Mouse (Mus musculus): ENCODE measurements around the gene Fam206a.

DNA sequence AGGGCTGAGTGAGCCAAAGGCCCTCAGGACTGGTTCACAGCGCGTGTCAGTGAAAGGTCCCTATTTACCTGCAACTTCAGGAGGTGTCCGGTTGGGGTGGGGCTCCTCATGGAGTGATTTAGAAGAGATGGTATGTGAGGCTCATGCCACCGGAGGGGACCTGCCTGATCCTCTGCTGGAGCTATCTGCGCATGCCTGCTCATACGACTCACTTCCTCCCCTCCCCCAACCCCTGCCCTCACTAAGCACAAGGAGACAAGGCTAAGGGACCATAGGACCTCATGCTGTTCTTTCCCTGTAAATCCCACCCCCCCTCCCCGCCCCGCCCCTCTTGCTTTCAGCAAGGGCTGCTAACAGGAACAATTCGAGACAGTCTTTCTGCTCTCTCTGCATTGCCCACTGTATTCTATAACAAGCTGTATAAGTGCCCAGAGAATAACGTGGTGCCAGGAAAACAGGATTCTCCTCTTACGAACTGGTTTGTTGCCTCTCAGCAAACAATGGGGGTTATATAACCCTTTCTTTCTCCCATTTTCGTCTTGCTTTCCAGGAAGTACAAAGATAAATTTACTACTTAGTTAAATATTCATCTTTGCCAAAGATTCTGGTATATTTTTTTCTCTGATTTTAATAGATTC is 43.9 kb downstream of the Fam206a start:
- no peak for TF ChIP-seq POLR2A (IDR thresholded peaks at IDR 0.05; ENCODE audit: low read depth, low read length)
- TF ChIP-seq CTCF (IDR thresholded peaks at IDR 0.05; ENCODE audit: borderline replicate concordance, insufficient read depth, low read length): no peak

Data from embryonic fibroblast, embryonic 13.5 days (primary cell).